Mouse (Mus musculus) right cerebral cortex, postnatal 10 days (tissue): ENCODE results near the gene Ankrd24.
"Not testable (repeated sequence)": the region's sequence is repeated elsewhere in the genome, so short reads cannot be mapped to it uniquely, and the experiment has no call there.

ENCODE experiments used
- DNase-seq, 2 experiments: peaks; one replicate each; pipeline ENCODE4 v3.0.0; 2021; ENCODE audit warnings: low spot score in 2 of 2

The Ankrd24 gene

GRCm38 (mm10) chr10:81644162-81644561 is 15.8 kb downstream of the Ankrd24 start:
- DNase-seq, result no peak

GRCm38 (mm10) chr10:81644716-81645115 is 16.4 kb downstream of the Ankrd24 start:
- peak; percentile 31 to 42 for DNase-seq

- DNase-seq, result no peak
Measured at GRCm38 (mm10) chr10:81645391-81645790, 17.1 kb downstream of the Ankrd24 start.

GRCm38 (mm10) chr10:81646015-81646555 is 17.7 kb downstream of the Ankrd24 start:
- DNase-seq, result peak; percentile 34 to 48

- DNase-seq, result peak; percentile 92 to 93
Measured at GRCm38 (mm10) chr10:81648803-81649775, 20.7 kb downstream of the Ankrd24 start, which contains the start of gene Gm10778. Gene Gm10778, plus strand, starts transcription at chr10:81649059.

- DNase-seq, result peak in 1 of 2 experiments; percentile 18
Measured at GRCm38 (mm10) chr10:81655178-81655577, 26.8 kb downstream of the Ankrd24 start.

- no peak for DNase-seq
Measured at GRCm38 (mm10) chr10:81656174-81656573, 27.8 kb downstream of the Ankrd24 start.

- DNase-seq, result not testable (repeated sequence)
Measured at GRCm38 (mm10) chr10:81687114-81687513, 58.8 kb downstream of the Ankrd24 start.
